Mouse (Mus musculus) spleen, postnatal 4 days (tissue): Measurements from ENCODE around the gene Tmem30b.
"Not testable (repeated sequence)": the region's sequence is repeated elsewhere in the genome, so short reads cannot be mapped to it uniquely, and the experiment has no call there.

Source experiments
- DNase-seq, 2 experiments: peaks; one replicate each; pipeline ENCODE4 v3.0.0; 2022; ENCODE audit warnings: low spot score in 2 of 2

Gene Tmem30b

DNA sequence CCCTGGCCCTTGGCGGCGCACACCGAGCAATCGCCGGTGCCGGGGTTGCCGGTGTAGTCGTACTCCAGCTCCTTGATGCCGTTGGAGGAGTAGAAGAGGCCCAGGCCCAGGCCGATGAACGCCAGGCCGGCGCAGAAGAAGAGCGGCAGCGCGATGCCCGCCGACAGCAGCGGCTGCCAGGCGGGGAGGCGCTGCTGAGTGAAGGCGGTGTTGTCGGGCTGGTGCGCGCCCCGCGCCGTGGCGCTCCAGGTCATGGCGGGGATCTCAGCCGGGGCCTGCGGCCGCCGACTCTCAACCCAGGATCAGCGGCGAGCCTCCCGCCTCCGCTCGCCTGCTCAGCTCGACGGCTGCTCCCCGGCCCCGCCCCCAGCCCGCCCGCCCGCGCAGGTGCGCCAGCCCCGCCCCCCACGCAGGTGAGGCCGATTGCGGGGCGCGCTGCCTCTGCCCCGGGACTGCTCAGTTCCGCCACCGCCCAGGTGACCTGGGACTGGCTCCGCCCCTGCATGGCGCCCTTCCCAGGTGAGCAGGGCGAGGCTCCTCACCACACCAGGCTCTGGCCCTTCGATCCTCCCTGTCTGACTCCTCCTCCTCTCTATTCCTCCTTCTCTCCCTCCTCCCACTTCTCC, at the start of gene Tmem30b:
Tmem30b (minus strand) TSS at position 307 of the 626 bp plus-strand sequence.
- DNase-seq = peak in 1 of 2 experiments; percentile 64

DNA sequence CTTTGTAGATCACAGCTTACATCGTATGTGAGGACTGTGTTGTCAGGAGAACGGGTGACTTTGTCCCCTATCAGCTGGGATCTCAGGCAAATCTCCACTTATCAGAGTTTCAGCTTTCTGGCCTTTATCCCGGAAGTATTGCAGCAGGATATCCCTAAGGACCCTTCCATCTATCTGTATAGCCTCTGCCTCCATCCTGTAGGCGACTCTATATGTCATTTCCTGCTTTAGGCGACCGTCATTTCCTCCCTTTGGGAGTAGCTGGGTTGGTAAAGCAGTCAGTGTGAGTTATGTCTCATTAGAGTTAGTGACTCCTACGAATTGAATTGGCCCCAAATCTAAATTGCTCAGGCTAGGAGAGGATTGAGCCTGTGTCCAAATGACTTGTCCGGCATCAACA, 49.0 kb upstream of the Tmem30b start:
- DNase-seq = no peak

DNA sequence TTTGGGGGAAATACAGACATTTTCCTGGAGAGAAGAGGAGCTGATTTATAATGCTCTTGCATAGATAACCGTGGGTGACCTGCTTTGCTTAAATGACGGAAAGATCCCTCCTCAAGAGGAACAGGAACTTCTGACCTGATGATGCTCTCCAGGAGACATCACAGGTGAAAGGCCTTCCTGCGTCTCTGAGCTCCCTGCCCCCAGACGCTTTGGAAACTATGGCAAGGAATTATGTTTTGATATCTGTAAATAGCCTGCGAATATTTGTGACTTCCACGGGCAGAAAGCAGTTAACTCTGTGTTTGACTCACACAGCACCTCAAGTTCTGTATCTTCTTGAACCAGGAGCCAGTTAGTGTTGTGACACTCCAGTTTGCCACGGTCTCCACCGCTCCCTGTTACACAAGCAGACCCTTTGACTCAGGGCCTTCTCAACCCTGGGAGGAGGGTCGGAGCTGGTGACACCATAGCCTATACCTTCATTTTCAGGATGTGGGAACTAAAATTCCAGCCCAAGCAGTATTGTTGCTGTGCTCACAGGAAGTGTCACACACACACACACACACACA, 48.1 kb upstream of the Tmem30b start:
- DNase-seq = no peak

DNA sequence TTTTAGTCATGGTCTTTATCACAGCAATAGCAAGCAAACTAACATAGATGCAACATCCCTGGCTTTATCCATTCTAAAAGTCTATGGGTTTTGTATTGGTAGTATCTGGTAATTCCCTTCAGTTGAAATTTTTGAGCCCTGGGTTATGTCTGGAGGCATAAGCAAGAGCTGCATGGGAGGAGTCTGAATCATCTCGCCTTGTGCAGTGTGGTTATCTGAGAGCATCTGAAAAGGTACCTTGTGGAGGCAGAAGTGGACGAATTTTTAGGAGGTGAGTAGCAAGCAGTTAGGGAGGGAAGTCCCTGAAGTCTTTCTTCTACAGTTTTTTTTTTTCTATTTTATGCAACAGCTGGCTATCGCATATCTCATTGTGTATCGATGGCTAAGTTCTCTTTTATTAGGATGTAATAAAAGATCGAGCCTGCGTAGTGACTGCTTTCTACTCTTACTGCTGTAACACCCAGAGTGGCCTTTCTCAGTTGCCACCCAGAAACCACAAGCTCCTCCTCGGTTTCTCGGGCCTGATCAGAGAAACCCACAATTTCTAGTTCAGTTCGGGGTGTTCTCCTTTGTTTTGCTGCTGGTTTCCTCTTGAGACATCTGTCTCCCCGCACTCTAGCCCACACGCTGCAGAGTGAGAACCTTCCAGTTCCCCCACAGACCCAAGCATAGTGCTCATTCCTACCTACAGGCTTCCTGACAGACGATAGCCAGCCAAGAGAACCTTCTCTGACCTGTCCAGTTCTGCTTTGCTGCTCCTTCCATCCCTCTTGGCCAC, 47.0 kb upstream of the Tmem30b start:
- no peak for DNase-seq

DNA sequence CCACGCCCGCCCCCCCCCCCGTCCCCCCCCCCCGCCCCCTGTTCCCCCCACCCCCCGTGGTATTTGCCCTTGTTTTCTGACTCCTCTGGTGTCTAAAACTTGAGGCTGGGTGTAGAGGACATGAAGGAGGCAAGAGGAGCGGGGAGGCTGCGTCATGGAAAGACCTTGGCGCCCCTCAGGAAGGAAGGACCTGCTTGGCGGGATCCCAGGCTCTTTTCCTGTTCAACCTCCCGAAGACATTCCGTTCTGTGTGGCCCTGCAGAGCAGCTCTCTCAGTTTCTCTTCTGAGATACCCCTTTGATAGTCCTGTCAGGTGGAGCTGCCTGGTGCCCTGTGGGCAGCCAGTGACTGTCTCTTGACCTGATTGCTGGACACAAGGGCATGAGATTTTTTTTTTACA, 45.4 kb upstream of the Tmem30b start:
- DNase-seq = no peak

DNA sequence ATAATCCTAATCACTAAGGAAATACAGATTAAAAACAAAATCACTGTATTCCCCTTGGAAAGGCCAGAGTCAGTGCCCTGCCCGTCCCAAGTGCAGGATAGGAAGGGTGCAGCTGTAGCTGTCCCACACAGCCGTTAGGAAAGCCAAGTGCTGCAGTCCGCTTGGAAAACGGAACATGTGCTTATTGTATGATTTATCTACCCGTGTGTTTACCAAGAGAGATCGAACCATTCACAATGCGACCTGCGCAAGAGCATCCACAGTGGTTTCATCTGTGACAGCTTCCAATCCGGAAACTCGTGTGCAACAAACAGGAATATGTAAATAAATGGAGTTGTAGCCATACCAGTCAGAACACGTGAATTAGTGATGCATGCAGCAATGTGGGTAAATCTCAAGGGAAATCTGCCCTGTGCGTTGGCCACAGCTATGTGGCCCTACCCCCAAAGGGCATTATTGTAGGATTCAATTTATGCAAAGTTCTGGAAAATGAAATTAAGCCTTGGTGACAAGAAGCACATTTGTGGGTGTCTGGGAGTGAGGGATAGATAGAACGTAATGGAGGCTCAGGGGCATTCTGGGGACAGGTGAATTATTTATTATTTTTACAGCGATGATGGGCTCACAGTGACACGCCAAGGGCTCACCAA, 44.6 kb upstream of the Tmem30b start:
- DNase-seq = no peak

GRCm38 (mm10) chr12:73587262-73587661, 41.1 kb upstream of the Tmem30b start:
- DNase-seq = no peak

DNA sequence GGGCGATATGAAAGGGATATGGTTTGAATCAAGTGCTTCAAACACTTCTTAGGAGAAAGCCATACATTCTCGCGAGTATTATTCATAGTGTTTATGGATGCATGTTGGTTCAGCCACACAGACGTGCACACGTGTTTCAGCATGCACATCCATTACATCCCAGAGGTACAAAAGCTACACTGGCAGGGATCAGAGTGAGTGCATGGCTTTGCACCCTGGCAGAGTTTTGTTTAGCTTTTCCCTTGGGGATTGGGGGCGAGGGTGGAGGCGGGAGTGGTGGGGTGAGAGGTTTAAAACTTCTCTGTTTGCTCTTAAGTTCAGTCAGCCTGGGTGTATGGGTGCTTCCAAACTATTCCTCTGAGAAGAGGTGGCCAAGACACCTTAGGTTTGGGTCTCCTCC, 39.7 kb upstream of the Tmem30b start:
- peak in 1 of 2 experiments; percentile 52 for DNase-seq

GRCm38 (mm10) chr12:73585241-73585801, 39.1 kb upstream of the Tmem30b start:
- peak in 1 of 2 experiments; percentile 60 for DNase-seq

DNA sequence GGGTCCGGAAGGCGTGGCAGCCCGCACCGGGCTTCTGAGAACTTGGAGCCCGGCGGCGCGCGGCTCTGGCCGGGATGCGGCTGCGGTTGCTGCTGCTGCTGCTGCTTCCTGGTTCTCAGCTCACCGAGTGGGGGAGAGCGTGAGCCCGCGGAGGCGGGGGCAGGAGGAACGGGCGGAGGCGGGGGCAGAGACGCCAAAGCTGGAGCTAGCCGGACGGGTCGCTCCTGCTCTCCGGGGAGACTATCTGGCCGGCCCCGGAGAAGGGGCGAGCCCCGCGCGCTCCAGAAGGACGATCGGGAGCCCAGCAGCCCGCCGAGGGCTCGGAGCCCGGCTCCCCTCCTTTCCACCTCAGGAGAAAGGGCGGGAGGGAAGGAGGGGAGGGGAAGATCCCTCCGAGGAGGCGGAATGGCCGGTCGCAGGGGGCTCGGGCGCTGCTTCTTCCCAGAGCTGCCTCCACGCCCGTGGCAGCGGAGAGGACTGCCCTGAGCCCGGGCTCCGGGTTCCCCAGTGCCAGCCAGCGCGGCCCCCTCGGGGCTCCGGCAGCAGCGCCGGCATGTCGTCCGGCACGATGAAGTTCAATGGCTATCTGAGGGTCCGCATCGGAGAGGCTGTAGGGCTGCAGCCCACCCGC, 38.5 kb upstream of the Tmem30b start, which contains the start of gene Prkch:
Prkch (plus strand) TSS at position 187 of the 631 bp plus-strand sequence.
- peak; percentile 72 to 82 for DNase-seq

- no peak for DNase-seq
These were observed 37.8 kb upstream of the Tmem30b start for GRCm38 (mm10) chr12:73583813-73584609.

DNA sequence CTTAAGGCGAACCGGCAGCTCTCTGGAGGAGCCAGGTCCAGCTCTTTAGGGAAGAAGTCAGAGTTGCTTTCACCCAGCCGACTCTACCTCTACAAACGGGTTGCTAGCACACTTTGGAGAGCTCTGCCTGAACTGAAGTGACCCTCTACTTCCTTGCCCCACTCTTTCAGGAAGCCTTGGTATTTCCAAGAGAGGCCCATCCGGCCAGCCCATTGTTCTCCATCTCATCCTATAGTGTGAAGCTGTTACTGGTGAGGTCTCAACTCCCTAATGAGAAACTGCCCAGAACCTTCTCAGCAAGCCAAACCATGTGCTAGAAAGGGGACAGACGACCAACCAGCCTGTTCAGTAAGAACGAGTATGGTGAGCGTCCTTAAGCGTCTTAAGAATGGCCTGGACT, 37.1 kb upstream of the Tmem30b start:
- DNase-seq = no peak

DNA sequence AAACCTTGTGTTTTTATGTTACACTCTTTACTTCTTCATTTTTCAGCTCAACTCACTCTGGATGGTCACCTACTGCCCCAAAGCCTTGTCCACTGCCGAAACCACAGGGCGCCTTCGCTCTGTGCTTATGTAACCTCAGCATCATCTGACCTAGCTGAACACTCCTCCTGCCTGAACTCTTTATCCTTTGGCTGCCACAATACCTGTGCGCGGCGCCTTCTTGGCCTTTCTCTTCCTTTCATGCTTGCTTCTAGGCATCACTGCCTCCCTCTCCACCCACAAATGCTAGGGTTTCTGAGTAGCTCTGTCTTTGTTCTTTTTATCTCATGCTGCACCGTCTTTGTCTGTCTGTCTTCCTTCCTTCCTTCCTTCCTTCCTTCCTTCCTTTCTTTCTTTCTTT, 34.6 kb upstream of the Tmem30b start:
- no peak for DNase-seq

GRCm38 (mm10) chr12:73578141-73578540, 31.9 kb upstream of the Tmem30b start:
- DNase-seq = no peak

- DNase-seq = no peak
These were observed 28.4 kb upstream of the Tmem30b start for GRCm38 (mm10) chr12:73574632-73575031.

DNA sequence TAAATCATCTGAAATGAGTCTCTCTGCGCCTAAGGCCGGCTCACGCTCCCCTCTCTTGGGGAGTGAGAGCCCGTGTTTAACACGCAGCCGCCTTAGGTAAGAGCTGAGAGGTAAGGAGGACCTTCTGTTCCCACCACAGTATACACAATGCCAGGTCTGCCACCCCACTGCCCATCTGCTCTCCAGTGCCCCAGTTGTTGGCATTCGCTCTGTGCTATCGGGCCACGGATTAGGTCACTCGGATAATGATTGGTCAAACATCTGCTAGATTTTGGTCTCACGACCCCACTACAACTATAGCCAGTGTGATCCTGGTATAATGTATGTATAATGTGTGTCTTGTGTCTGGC, 19.4 kb upstream of the Tmem30b start:
- no peak for DNase-seq

DNA sequence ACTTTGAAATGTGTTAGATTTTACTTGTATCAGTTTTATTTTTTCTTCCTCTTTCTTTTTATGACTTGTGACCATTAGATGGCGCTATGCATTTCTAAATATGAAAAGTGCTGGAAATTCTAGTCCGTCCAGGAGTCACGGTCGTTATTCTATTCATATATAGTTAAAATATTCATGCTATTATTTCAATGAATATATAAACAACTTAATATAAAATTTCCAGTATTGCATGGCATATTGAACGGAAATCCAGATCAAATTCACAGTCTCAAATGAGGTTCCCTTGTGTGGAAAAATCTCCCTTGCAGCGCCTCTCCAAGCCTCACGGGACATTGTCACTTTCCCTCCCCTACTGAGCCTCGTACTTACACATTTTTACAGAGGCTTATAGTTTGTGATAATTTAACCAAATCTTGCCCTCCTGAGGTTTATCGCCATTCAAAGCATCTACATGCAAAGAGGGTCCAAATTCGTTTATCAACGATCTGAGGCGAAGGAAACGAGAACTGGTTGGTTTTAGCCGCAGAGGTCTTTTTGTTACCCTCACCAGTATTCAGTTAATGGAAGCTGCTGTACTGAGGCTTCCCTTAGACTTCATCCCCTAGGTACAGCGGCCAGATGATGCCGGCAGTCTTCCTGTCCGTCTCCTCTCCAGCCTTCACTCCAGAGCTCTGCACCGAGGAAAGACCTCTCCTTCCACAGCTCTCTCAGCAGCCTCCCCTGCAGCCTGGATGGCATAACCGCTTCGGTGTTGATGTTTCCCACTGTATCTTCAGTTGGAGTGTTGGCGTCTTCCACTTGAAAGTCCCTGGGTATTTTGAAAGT, 18.8 kb upstream of the Tmem30b start:
- no peak for DNase-seq

DNA sequence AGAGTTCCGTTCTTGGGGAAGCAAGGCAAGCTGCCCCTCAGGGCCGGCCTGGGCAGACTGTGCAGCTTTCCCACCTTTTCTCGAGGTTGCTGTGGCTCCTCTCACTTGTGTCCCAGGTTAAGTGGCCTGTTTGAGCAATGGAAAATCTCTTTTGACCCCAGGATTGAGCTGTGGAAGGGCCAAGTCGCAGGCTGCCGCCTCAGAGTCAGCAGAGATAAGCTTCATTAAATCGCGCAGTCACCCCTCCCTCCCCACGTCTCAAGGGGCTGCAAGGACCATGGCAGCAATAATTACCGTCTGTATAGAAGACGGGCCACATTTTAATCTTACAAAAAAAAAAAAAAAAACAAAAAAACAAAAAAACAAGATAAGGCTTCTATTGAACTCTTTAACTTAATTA, 18.0 kb upstream of the Tmem30b start:
- no peak for DNase-seq

- DNase-seq = not testable (repeated sequence)
These were observed 16.9 kb upstream of the Tmem30b start for GRCm38 (mm10) chr12:73563122-73563521.

DNA sequence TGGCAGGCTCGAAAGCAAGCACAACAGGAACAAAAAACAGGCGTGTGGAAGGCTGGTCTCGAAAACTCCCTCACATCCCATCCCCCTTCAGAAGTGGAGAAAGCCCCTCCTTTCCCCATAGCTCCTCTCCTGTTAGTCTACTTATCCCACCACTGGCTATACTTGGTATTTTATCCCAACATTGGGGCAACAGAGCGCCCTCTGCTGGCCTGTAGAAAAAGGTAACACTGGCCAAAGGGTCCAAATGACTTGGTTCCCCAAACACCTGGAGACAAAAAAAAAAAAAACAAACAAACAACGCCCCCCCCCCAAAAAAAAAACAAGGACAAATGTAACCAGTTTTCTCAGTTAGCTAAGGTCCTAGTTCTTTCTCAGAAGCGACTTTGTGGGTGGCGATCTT, 13.9 kb upstream of the Tmem30b start:
- DNase-seq = no peak
